Mouse (Mus musculus): Measurements from ENCODE around the gene Adprh.
A peak's percentile ranks its signal among the peaks of the same experiment; 100 is the strongest.

DNA sequence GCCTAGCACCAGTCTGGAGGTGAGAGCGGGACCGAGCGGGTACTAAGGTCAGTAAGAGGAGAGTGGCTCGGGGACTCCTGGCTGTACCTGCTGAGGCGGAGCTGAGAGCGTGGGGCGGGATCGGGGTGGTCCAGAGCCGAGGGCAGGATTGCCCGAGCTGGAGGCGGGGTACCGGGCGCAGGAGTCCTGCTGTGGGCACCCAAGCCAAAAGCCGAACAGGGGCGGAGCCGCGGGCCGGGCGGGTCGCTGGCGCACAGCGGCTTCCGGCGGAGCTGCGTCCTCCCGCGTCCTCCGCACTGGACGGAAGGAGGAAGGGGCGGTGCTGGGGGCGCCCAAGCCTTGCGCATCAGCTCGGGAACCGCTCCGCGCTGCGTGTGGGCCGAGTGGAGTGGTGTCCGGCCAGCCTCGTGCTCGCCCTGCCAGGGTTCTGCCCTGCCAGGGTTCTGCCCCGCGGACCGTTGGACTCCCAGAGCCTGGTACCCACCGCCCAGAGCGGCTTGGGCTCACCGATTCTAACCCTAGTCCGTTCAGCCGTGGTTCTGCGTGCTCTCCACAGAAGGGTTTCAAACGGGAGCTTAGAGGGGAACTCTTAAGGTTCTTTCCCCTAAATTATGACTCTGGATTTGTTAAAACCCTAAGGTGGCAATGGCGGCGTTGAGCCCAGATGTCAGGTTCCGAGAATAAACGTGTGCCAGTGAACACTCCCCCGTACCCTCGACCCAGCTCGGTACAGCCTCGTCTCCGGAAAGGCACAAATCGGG lies at the start of gene Adprh:
- TF ChIP-seq POLR2A (IDR thresholded peaks at IDR 0.05; ENCODE audit: low read depth, low read length) (peak; percentile 77), CTCF (IDR thresholded peaks at IDR 0.05; ENCODE audit: extremely low read depth, insufficient read length, insufficient replicate concordance, low read depth, low read length) (no peak)
